Mouse (Mus musculus): ENCODE results near the gene Tnfrsf25. TPM values are rescaled to one million over a fixed set of nuclear protein-coding genes. Genes with fewer than 3 reads are reported as not detected.
A peak's percentile ranks its signal among the peaks of the same experiment; 100 is the strongest.

Gene Tnfrsf25
- 0.97 and 1.8 TPM in 2 replicates for polyA plus RNA-seq (2015; fragmentation: Nextera tagmentation; extraction: Ambion mirVana)

- H3K4me3 ChIP-seq = no peak within 1 kb of the TSS
- peaks cover 29% of the 10 kb centered on the region for H3K4me1 ChIP-seq (replicated peaks)
- no peaks in the 10 kb centered on the region for H3K9me3 ChIP-seq
- no peak within 1 kb of the TSS for H3K9ac ChIP-seq
- H3K36me3 ChIP-seq = peaks cover 5% of the 10 kb centered on the region; the same call in 1 of the 2 replicates
- H3K27me3 ChIP-seq = peaks cover 77% of the 10 kb centered on the region
- H3K27ac ChIP-seq (replicated peaks) = no peak within 1 kb of the TSS
- ATAC-seq (ENCODE audit: low FRiP score, low read depth) = no peak
- WGBS = 3% methylated on average over 30 of the region's 30 CpGs
- peak within 1 kb of the TSS; percentile 13; the same call in 1 of the 2 replicates for H3K4me2 ChIP-seq
Measured at GRCm38 (mm10) chr4:152115921-152116612, at the start of gene Tnfrsf25. Gene Tnfrsf25, plus strand, starts transcription at chr4:152115934.

GRCm38 (mm10) chr4:152067280-152067679 lies 48.5 kb upstream of the Tnfrsf25 start:
- Histone ChIP-seq H3K9me3 (no peaks in the 10 kb centered on the region), H3K9ac (no peak overlapping the region), H3K27me3 (no peaks in the 10 kb centered on the region), H3K36me3 (no peaks in the 10 kb centered on the region), H3K4me2 (no peak overlapping the region), H3K4me1 (replicated peaks) (peaks cover 5% of the 10 kb centered on the region), H3K27ac (replicated peaks) (no peak overlapping the region), H3K4me3 (no peak overlapping the region)
- peak; percentile 61; the same call in 1 of the 2 replicates for ATAC-seq (ENCODE audit: low FRiP score, low read depth)

GRCm38 (mm10) chr4:152068166-152068724 lies 47.5 kb upstream of the Tnfrsf25 start:
- Histone ChIP-seq H3K4me2 (no peak overlapping the region), H3K27me3 (no peaks in the 10 kb centered on the region), H3K9me3 (no peaks in the 10 kb centered on the region), H3K4me3 (no peak overlapping the region), H3K9ac (no peak overlapping the region), H3K36me3 (no peaks in the 10 kb centered on the region), H3K27ac (replicated peaks) (no peak overlapping the region), H3K4me1 (replicated peaks) (peaks cover 11% of the 10 kb centered on the region)
- WGBS = 70% methylated on average over 6 of the region's 6 CpGs
- no peak for ATAC-seq (ENCODE audit: low FRiP score, low read depth)

GRCm38 (mm10) chr4:152069245-152069644 lies 46.5 kb upstream of the Tnfrsf25 start:
- Histone ChIP-seq H3K9me3 (no peaks in the 10 kb centered on the region), H3K4me2 (no peak overlapping the region), H3K27ac (replicated peaks) (no peak overlapping the region), H3K4me3 (no peak overlapping the region), H3K36me3 (no peaks in the 10 kb centered on the region), H3K4me1 (replicated peaks) (peaks cover 11% of the 10 kb centered on the region), H3K9ac (no peak overlapping the region), H3K27me3 (no peaks in the 10 kb centered on the region)
- ATAC-seq (ENCODE audit: low FRiP score, low read depth) = no peak
- WGBS = 88% methylated on average over 3 of the region's 3 CpGs

GRCm38 (mm10) chr4:152070494-152071396 lies 45.0 kb upstream of the Tnfrsf25 start:
- H3K27ac ChIP-seq (replicated peaks) = no peak overlapping the region
- ATAC-seq (ENCODE audit: low FRiP score, low read depth) = no peak
- H3K4me3 ChIP-seq = no peak overlapping the region
- no peaks in the 10 kb centered on the region for H3K9me3 ChIP-seq
- WGBS = 76% methylated on average over 11 of the region's 11 CpGs
- no peaks in the 10 kb centered on the region for H3K36me3 ChIP-seq
- H3K4me2 ChIP-seq = no peak overlapping the region
- H3K9ac ChIP-seq = no peak overlapping the region
- H3K27me3 ChIP-seq = no peaks in the 10 kb centered on the region
- peaks cover 11% of the 10 kb centered on the region for H3K4me1 ChIP-seq (replicated peaks)

- 0 out of 2 replicates have a peak within 1 kb of the TSS, but pooled peaks have one; percentile 3 for H3K4me2 ChIP-seq
- no peaks in the 10 kb centered on the region for H3K36me3 ChIP-seq
- H3K9ac ChIP-seq = no peak within 1 kb of the TSS
- H3K4me3 ChIP-seq = no peak within 1 kb of the TSS
- H3K27ac ChIP-seq (replicated peaks) = peak within 1 kb of the TSS; percentile 32
- H3K27me3 ChIP-seq = no peaks in the 10 kb centered on the region
- 43% methylated on average over 10 of the region's 10 CpGs for WGBS
- H3K9me3 ChIP-seq = no peaks in the 10 kb centered on the region
- peaks cover 11% of the 10 kb centered on the region for H3K4me1 ChIP-seq (replicated peaks)
- 0 out of 2 replicates have a peak, but pooled peaks have one; percentile 40 for ATAC-seq (ENCODE audit: low FRiP score, low read depth)
Measured at GRCm38 (mm10) chr4:152072121-152072601, 43.6 kb upstream of the Tnfrsf25 start, which contains the start of gene Plekhg5. Gene Plekhg5, plus strand, starts transcription at chr4:152072498.

- 58% methylated on average over 10 of the region's 10 CpGs for WGBS
- no peaks in the 10 kb centered on the region for H3K9me3 ChIP-seq
- ATAC-seq (ENCODE audit: low FRiP score, low read depth) = 0 out of 2 replicates have a peak, but pooled peaks have one; percentile 24
Measured at GRCm38 (mm10) chr4:152072655-152073054, 43.1 kb upstream of the Tnfrsf25 start.

GRCm38 (mm10) chr4:152073715-152074114 lies 42.0 kb upstream of the Tnfrsf25 start:
- H3K4me2 ChIP-seq = no peak overlapping the region
- H3K27ac ChIP-seq (replicated peaks) = no peak overlapping the region
- peaks cover 11% of the 10 kb centered on the region for H3K4me1 ChIP-seq (replicated peaks)
- H3K4me3 ChIP-seq = no peak overlapping the region
- H3K36me3 ChIP-seq = no peaks in the 10 kb centered on the region
- no peak for ATAC-seq (ENCODE audit: low FRiP score, low read depth)
- no peak overlapping the region for H3K9ac ChIP-seq
- H3K9me3 ChIP-seq = no peaks in the 10 kb centered on the region
- 75% methylated on average over 6 of the region's 6 CpGs for WGBS
- H3K27me3 ChIP-seq = no peaks in the 10 kb centered on the region

More at GRCm38 (mm10) chr4:152072655-152073054, 43.1 kb upstream of the Tnfrsf25 start:
- peak overlapping the region; percentile 32 for H3K27ac ChIP-seq (replicated peaks)
- H3K4me1 ChIP-seq (replicated peaks) = peaks cover 11% of the 10 kb centered on the region
- H3K4me2 ChIP-seq = 0 out of 2 replicates have a peak overlapping the region, but pooled peaks have one; percentile 3
- H3K36me3 ChIP-seq = no peaks in the 10 kb centered on the region
- H3K27me3 ChIP-seq = no peaks in the 10 kb centered on the region
- H3K4me3 ChIP-seq = no peak overlapping the region
- H3K9ac ChIP-seq = no peak overlapping the region

GRCm38 (mm10) chr4:152074548-152074947 lies 41.2 kb upstream of the Tnfrsf25 start:
- Histone ChIP-seq H3K4me1 (replicated peaks) (peaks cover 11% of the 10 kb centered on the region), H3K36me3 (no peaks in the 10 kb centered on the region), H3K4me3 (no peak overlapping the region), H3K9me3 (no peaks in the 10 kb centered on the region), H3K9ac (no peak overlapping the region), H3K27me3 (no peaks in the 10 kb centered on the region), H3K4me2 (no peak overlapping the region), H3K27ac (replicated peaks) (no peak overlapping the region)
- WGBS = 87% methylated on average over 9 of the region's 9 CpGs
- ATAC-seq (ENCODE audit: low FRiP score, low read depth) = no peak

- H3K27me3 ChIP-seq = no peaks in the 10 kb centered on the region
- no peaks in the 10 kb centered on the region for H3K36me3 ChIP-seq
- H3K27ac ChIP-seq (replicated peaks) = no peak overlapping the region
- no peak for ATAC-seq (ENCODE audit: low FRiP score, low read depth)
- WGBS = 88% methylated on average over 9 of the region's 9 CpGs
- peaks cover 7% of the 10 kb centered on the region for H3K4me1 ChIP-seq (replicated peaks)
- no peak overlapping the region for H3K9ac ChIP-seq
- no peaks in the 10 kb centered on the region for H3K9me3 ChIP-seq
- no peak overlapping the region for H3K4me3 ChIP-seq
- H3K4me2 ChIP-seq = no peak overlapping the region
Measured at GRCm38 (mm10) chr4:152077191-152077590, 38.5 kb upstream of the Tnfrsf25 start.

- Histone ChIP-seq H3K4me2 (no peak overlapping the region), H3K27me3 (no peaks in the 10 kb centered on the region), H3K4me1 (replicated peaks) (no peaks in the 10 kb centered on the region), H3K9ac (no peak overlapping the region), H3K9me3 (no peaks in the 10 kb centered on the region), H3K4me3 (no peak overlapping the region), H3K36me3 (no peaks in the 10 kb centered on the region), H3K27ac (replicated peaks) (no peak overlapping the region)
- no peak for ATAC-seq (ENCODE audit: low FRiP score, low read depth)
- WGBS = 95% methylated on average over 10 of the region's 10 CpGs
Measured at GRCm38 (mm10) chr4:152078105-152078530, 37.6 kb upstream of the Tnfrsf25 start.
